Comparison of ENCODE assay signal across 9 mouse cellular contexts in genomic region chr7:96796033-96796741, GRCm38 (mm10).
DNase-seq lines count a peak whose midpoint lies in the region; ATAC-seq lines count a peak whose summit lies in the region.
"Had no signal": no experiment of that assay in that cellular context is flagged by ENCODE, and none has a peak within 500 bp of the region (broad histone marks: within the 10 kb centered on the region; RNA-seq: fewer than 3 reads in every experiment).

No protein-coding gene starts in this region.

- H3K36me3 ChIP-seq in lung, embryonic 16.5 days (ENCODE audit: control insufficient read depth, insufficient read depth, low read length): no peaks in the 10 kb centered on the region
- H3K36me3 ChIP-seq: G1E had no signal

- H3K4me2 ChIP-seq in lung, embryonic 16.5 days (ENCODE audit: low read depth, low read length): peak overlapping the region; percentile 45

- H3K9me3 ChIP-seq in lung, embryonic 16.5 days (ENCODE audit: control insufficient read depth, low read length): no peaks in the 10 kb centered on the region

- 11% methylated on average over 9 of the region's 9 CpGs for WGBS in lung, embryonic 16.5 days

- peak overlapping the region; percentile 97 for H3K27ac ChIP-seq in lung, embryonic 16.5 days (ENCODE audit: low read length)

- peak; percentile 73 for DNase-seq in MN1 (ENCODE audit: low spot score)
- peak; percentile 43 for DNase-seq in cerebellum, adult 9-10 months
- DNase-seq in heart, postnatal 4 days: peak; percentile 76
- DNase-seq in layer of hippocampus, adult 9-10 months (ENCODE audit: low spot score): peak; percentile 77
- peak; percentile 36 for DNase-seq in retina, postnatal 7 days (ENCODE audit: low read depth, low spot score)

- H3K4me3 ChIP-seq in lung, embryonic 16.5 days (ENCODE audit: low read length): peak overlapping the region; percentile 24

- peaks cover 38% of the 10 kb centered on the region for H3K4me1 ChIP-seq in lung, embryonic 16.5 days (replicated peaks; ENCODE audit: control insufficient read depth, insufficient read depth, low read length)

- H3K27me3 ChIP-seq in lung, embryonic 16.5 days (ENCODE audit: control insufficient read depth, insufficient read depth, low read depth, low read length): no peaks in the 10 kb centered on the region

- ATAC-seq in frontal cortex, adult (ENCODE audit: low TSS enrichment): peak; percentile 60
- ATAC-seq in lung, embryonic 16.5 days (ENCODE audit: low read depth): peak; percentile 92
- ATAC-seq in monocyte, adult 5-6 weeks (replicated peaks; ENCODE audit: insufficient number of reproducible peaks, low FRiP score, low TSS enrichment, poor library complexity, severe bottlenecking): no peak

- peak overlapping the region; percentile 44 for H3K9ac ChIP-seq in lung, embryonic 16.5 days (ENCODE audit: low read length)
